Mouse (Mus musculus): Measurements from ENCODE around the gene Hpgd. TPM values are rescaled to one million over a fixed set of nuclear protein-coding genes. Genes with fewer than 3 reads are reported as not detected.
A peak's percentile ranks its signal among the peaks of the same experiment; 100 is the strongest.
"Not testable (repeated sequence)": the region's sequence is repeated elsewhere in the genome, so short reads cannot be mapped to it uniquely, and the experiment has no call there.

The Hpgd gene
- polyA plus RNA-seq, 1 experiment from 2014 or later, result 14.7 TPM

GRCm38 (mm10) chr8:56287370-56288072 lies 6.9 kb upstream of the Hpgd start:
- WGBS, result 87% methylated on average over 7 of the region's 7 CpGs
- H3K9me3 ChIP-seq, result no peaks in the 10 kb centered on the region
- no peaks in the 10 kb centered on the region for H3K36me3 ChIP-seq (replicated peaks)
- H3K27ac ChIP-seq, result no peak overlapping the region
- H3K27me3 ChIP-seq (ENCODE audit: poor library complexity, severe bottlenecking), result peaks cover 10% of the 10 kb centered on the region
- no peak overlapping the region for H3K4me3 ChIP-seq
- no peak for DNase-seq (ENCODE audit: extremely low spot score, low spot score)
- H3K4me1 ChIP-seq, result peaks cover 9% of the 10 kb centered on the region

GRCm38 (mm10) chr8:56292318-56292717 lies 2.1 kb upstream of the Hpgd start:
- 88% methylated on average over 7 of the region's 7 CpGs for WGBS
- peaks cover 28% of the 10 kb centered on the region for H3K4me1 ChIP-seq
- no peaks in the 10 kb centered on the region for H3K36me3 ChIP-seq (replicated peaks)
- no peak for DNase-seq (ENCODE audit: extremely low spot score, low spot score)
- no peak overlapping the region for H3K4me3 ChIP-seq
- peaks cover 41% of the 10 kb centered on the region for H3K27me3 ChIP-seq (ENCODE audit: poor library complexity, severe bottlenecking)
- no peaks in the 10 kb centered on the region for H3K9me3 ChIP-seq
- no peak overlapping the region for H3K27ac ChIP-seq

- H3K4me3 ChIP-seq, result peak overlapping the region; percentile 57
- WGBS, result 3% methylated on average over 8 of the region's 8 CpGs
Observed at GRCm38 (mm10) chr8:56293480-56293879, 905 bp upstream of the Hpgd start.

DNA sequence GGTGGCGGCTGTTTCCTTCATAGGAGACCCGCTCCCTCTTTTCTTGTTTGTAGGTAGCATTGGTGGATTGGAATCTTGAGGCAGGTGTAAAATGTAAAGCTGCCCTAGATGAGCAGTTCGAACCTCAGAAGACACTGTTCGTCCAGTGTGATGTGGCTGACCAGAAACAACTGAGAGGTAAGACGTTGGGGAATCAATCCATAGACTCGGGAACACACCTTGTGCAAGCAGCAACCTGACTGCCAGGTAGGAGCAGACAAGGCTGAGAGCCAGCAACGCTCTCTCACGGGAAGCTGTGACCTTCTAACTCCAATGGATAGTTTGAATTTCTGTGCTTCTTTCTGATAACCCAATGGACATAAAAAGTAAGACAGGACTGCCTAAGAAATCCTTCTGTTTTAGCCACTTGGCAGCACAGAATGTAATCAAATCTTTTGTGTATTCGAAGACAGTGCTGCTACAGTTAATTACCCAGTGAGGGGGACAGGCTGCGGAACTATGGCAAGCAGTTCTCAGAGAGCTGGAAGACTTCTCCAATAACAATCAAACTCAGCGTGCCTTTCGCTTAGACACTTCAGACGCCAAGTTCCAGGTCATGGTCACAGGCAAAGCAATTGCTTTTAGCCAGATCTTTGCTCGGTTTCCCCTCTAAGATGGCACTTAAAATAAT lies 636 bp downstream of the Hpgd start:
- Histone ChIP-seq H3K4me3 (peak overlapping the region; percentile 57), H3K36me3 (replicated peaks) (no peaks in the 10 kb centered on the region), H3K27ac (peak overlapping the region; percentile 76), H3K27me3 (ENCODE audit: poor library complexity, severe bottlenecking) (peaks cover 41% of the 10 kb centered on the region), H3K4me1 (peaks cover 28% of the 10 kb centered on the region), H3K9me3 (no peaks in the 10 kb centered on the region)
- no peak for DNase-seq (ENCODE audit: extremely low spot score, low spot score)
- WGBS, result 27% methylated on average over 14 of the region's 14 CpGs

More at GRCm38 (mm10) chr8:56293480-56293879, 905 bp upstream of the Hpgd start:
- H3K36me3 ChIP-seq (replicated peaks), result no peaks in the 10 kb centered on the region
- H3K27me3 ChIP-seq (ENCODE audit: poor library complexity, severe bottlenecking), result peaks cover 41% of the 10 kb centered on the region
- H3K9me3 ChIP-seq, result no peaks in the 10 kb centered on the region
- DNase-seq (ENCODE audit: extremely low spot score, low spot score), result peak; percentile 57
- peak overlapping the region; percentile 76 for H3K27ac ChIP-seq
- H3K4me1 ChIP-seq, result peaks cover 28% of the 10 kb centered on the region

DNA sequence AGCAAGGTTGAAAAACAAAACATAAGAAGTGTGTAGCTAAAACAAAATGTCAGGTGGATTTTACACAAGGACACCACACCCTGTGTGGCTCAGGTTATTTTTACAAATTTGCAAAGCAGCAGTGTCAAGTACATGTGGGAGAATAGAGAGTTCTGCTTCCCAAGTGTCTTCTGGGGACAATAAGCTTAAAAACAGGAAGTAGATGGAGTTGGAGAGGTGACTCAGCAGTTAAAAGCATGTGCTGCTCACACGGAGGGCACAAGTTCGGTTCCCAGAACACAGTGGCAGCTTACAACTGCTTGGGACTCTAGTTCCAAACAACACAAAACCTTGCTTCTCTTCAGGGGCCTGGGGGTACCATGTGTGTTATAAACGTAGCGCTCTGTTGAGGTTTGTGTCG lies 5.0 kb downstream of the Hpgd start:
- H3K27me3 ChIP-seq (ENCODE audit: poor library complexity, severe bottlenecking), result peaks cover 22% of the 10 kb centered on the region
- no peaks in the 10 kb centered on the region for H3K9me3 ChIP-seq
- peaks cover 10% of the 10 kb centered on the region for H3K4me1 ChIP-seq
- no peak overlapping the region for H3K4me3 ChIP-seq
- WGBS, result 82% methylated on average over 5 of the region's 5 CpGs
- no peak for DNase-seq (ENCODE audit: extremely low spot score, low spot score)
- no peaks in the 10 kb centered on the region for H3K36me3 ChIP-seq (replicated peaks)
- H3K27ac ChIP-seq, result no peak overlapping the region

GRCm38 (mm10) chr8:56301303-56301702 lies 6.9 kb downstream of the Hpgd start:
- 86% methylated on average over 3 of the region's 3 CpGs for WGBS
- not testable (repeated sequence) for H3K36me3 ChIP-seq (replicated peaks); H3K4me3 ChIP-seq; H3K27me3 ChIP-seq (ENCODE audit: poor library complexity, severe bottlenecking); H3K27ac ChIP-seq; DNase-seq (ENCODE audit: extremely low spot score, low spot score); H3K9me3 ChIP-seq; H3K4me1 ChIP-seq

- H3K27ac ChIP-seq, result no peak overlapping the region
- no peaks in the 10 kb centered on the region for H3K27me3 ChIP-seq (ENCODE audit: poor library complexity, severe bottlenecking)
- no peaks in the 10 kb centered on the region for H3K9me3 ChIP-seq
- no peaks in the 10 kb centered on the region for H3K36me3 ChIP-seq (replicated peaks)
- DNase-seq (ENCODE audit: extremely low spot score, low spot score), result no peak
- H3K4me1 ChIP-seq, result no peaks in the 10 kb centered on the region
- H3K4me3 ChIP-seq, result no peak overlapping the region
- 85% methylated on average over 7 of the region's 7 CpGs for WGBS
Observed at GRCm38 (mm10) chr8:56304595-56304994, 10.2 kb downstream of the Hpgd start.

DNA sequence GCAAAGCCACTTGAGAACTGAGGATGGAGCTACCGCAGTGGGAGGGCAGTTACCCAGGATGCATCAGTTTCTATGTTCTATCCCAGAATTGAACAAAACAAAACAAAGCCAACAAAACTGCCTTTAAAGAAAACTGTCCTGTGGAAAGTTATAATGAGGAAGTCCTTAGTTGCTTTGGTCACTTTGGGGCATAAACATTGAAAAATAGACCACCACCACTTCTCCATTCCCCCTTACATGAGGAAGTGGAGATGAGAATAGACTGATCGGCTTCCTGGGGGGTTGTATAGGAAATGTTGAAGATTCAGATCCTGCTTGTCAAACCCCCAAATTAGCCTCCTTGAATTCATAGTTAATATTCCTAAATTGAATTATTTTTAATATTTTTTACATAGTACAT lies 19.2 kb downstream of the Hpgd start:
- Histone ChIP-seq H3K36me3 (replicated peaks) (no peaks in the 10 kb centered on the region), H3K4me1 (no peaks in the 10 kb centered on the region), H3K27ac (no peak overlapping the region), H3K9me3 (no peaks in the 10 kb centered on the region), H3K27me3 (ENCODE audit: poor library complexity, severe bottlenecking) (no peaks in the 10 kb centered on the region), H3K4me3 (no peak overlapping the region)
- DNase-seq (ENCODE audit: extremely low spot score, low spot score), result no peak
- 95% methylated on average over 2 of the region's 2 CpGs for WGBS

- Histone ChIP-seq H3K4me1 (no peaks in the 10 kb centered on the region), H3K27ac (no peak overlapping the region), H3K36me3 (replicated peaks) (no peaks in the 10 kb centered on the region), H3K9me3 (no peaks in the 10 kb centered on the region), H3K27me3 (ENCODE audit: poor library complexity, severe bottlenecking) (no peaks in the 10 kb centered on the region), H3K4me3 (no peak overlapping the region)
- no peak for DNase-seq (ENCODE audit: extremely low spot score, low spot score)
- WGBS, result 84% methylated on average over 3 of the region's 3 CpGs
Observed at GRCm38 (mm10) chr8:56315189-56315588, 20.8 kb downstream of the Hpgd start.

DNA sequence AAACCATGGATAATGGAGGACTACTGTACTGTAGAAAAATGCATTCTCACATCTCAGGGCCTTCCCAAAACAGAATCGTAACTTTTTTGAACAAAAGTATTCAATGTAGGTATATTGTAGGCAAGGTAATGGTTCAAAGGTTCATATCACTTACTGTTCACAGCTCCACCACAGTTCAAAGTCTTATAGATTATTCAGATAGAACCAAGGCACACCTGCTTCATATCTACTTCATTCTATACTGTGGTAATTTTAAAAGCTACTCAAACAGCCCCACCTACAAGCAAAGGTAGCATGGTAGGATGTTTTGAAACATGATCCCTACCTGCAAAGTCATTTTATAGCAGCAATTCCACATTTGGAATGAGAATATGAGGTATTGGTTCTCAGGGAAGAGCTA lies 28.9 kb downstream of the Hpgd start:
- Histone ChIP-seq H3K4me3 (no peak overlapping the region), H3K4me1 (no peaks in the 10 kb centered on the region), H3K36me3 (replicated peaks) (no peaks in the 10 kb centered on the region), H3K27ac (no peak overlapping the region), H3K27me3 (ENCODE audit: poor library complexity, severe bottlenecking) (no peaks in the 10 kb centered on the region), H3K9me3 (no peaks in the 10 kb centered on the region)
- no peak for DNase-seq (ENCODE audit: extremely low spot score, low spot score)
- 91% methylated on average over 1 of the region's 1 CpGs for WGBS

DNA sequence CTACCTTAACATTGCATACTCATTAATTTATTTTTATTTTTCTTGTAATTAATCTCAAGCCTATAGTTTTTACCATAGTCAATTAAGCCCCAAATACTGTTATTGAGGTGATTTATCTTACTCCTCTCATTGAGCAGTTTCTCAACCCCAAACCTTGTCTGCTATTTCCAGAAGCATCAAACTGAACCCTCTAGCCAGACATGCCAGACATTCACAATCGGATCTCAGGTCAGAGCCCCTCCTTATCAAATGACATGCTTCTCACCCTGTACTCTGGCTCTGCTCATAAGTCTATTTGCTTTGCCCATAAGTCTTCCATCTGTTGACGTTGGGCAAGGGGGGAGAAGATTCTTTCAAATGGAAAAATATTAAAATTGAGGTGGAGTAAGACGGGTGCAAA lies 33.3 kb downstream of the Hpgd start:
- no peaks in the 10 kb centered on the region for H3K9me3 ChIP-seq
- 74% methylated on average over 3 of the region's 3 CpGs for WGBS
- DNase-seq (ENCODE audit: extremely low spot score, low spot score), result no peak
- no peaks in the 10 kb centered on the region for H3K36me3 ChIP-seq (replicated peaks)
- no peak overlapping the region for H3K27ac ChIP-seq
- H3K27me3 ChIP-seq (ENCODE audit: poor library complexity, severe bottlenecking), result no peaks in the 10 kb centered on the region
- no peaks in the 10 kb centered on the region for H3K4me1 ChIP-seq
- no peak overlapping the region for H3K4me3 ChIP-seq

GRCm38 (mm10) chr8:56328130-56328542 lies 33.8 kb downstream of the Hpgd start:
- Histone ChIP-seq H3K27ac (no peak overlapping the region), H3K36me3 (replicated peaks) (no peaks in the 10 kb centered on the region), H3K9me3 (no peaks in the 10 kb centered on the region), H3K4me3 (no peak overlapping the region), H3K4me1 (no peaks in the 10 kb centered on the region), H3K27me3 (ENCODE audit: poor library complexity, severe bottlenecking) (no peaks in the 10 kb centered on the region)
- DNase-seq (ENCODE audit: extremely low spot score, low spot score), result no peak
- 73% methylated on average over 3 of the region's 3 CpGs for whole genome bisulfite sequencing

GRCm38 (mm10) chr8:56335390-56336000 lies 41.1 kb downstream of the Hpgd start:
- DNase-seq (ENCODE audit: extremely low spot score, low spot score), result no peak
- Histone ChIP-seq H3K27me3 (ENCODE audit: poor library complexity, severe bottlenecking) (no peaks in the 10 kb centered on the region), H3K4me3 (no peak overlapping the region), H3K9me3 (no peaks in the 10 kb centered on the region), H3K4me1 (no peaks in the 10 kb centered on the region), H3K36me3 (replicated peaks) (no peaks in the 10 kb centered on the region), H3K27ac (no peak overlapping the region)
- WGBS, result 83% methylated on average over 9 of the region's 9 CpGs
